Mouse (Mus musculus): ENCODE data around the gene Jam2. TPM values are rescaled to one million over a fixed set of nuclear protein-coding genes. Genes with fewer than 3 reads are reported as not detected.
A peak's percentile ranks its signal among the peaks of the same experiment; 100 is the strongest.

The Jam2 gene
- total RNA-seq, 2 experiments from 2014 or later: 24.6 to 25.5 TPM

GRCm38 (mm10) chr16:84834344-84834743 is 60.4 kb downstream of the Jam2 start:
- intact Hi-C loops (cut with DNase I): loop anchor here (2.0 kb wide), 1 partner anchor 338 kb away; the partner anchor contains the start of gene App
- no peak for DNase-seq (ENCODE audit: low spot score in 2 of 2)

- peak; percentile 92 to 97 for DNase-seq (ENCODE audit: low spot score in 2 of 2)
- intact Hi-C loops (cut with DNase I): loop anchor here (1.0 to 2.0 kb wide), 2 partner anchors 100 to 338 kb away; partner anchors contain the start of genes App and Mrpl39
Measured at GRCm38 (mm10) chr16:84834745-84835440, 61.0 kb downstream of the Jam2 start, which contains the start of gene Gabpa. TSS of gene Gabpa (plus strand) at chr16:84834925.

GRCm38 (mm10) chr16:84835441-84835822 is 61.5 kb downstream of the Jam2 start, which contains the start of gene Atp5j:
TSS of gene Atp5j (minus strand) at chr16:84835625.
- DNase-seq (ENCODE audit: low spot score in 2 of 2): peak; percentile 82 to 90
- intact Hi-C loops (cut with DNase I): loop anchor here (1.0 to 2.0 kb wide), 2 partner anchors 100 to 337 kb away; partner anchors contain the start of genes App and Mrpl39

GRCm38 (mm10) chr16:84835823-84836743 is 62.2 kb downstream of the Jam2 start:
- DNase-seq (ENCODE audit: low spot score in 2 of 2): peak; percentile 22 to 29
- intact Hi-C loops (cut with DNase I): loop anchor here (1.0 to 2.0 kb wide), 2 partner anchors 101 to 337 kb away; partner anchors contain the start of genes App and Mrpl39

- no peak for DNase-seq (ENCODE audit: low spot score in 2 of 2)
- intact Hi-C loops (cut with DNase I): no loop called here
Measured at GRCm38 (mm10) chr16:84838576-84838975, 64.7 kb downstream of the Jam2 start.

- no peak for DNase-seq (ENCODE audit: low spot score in 2 of 2)
- intact Hi-C loops (cut with DNase I): no loop called here
Measured at GRCm38 (mm10) chr16:84853492-84853891, 79.6 kb downstream of the Jam2 start.

GRCm38 (mm10) chr16:84864656-84865055 is 90.7 kb downstream of the Jam2 start:
- intact Hi-C loops (cut with DNase I): no loop called here
- DNase-seq (ENCODE audit: low spot score in 2 of 2): no peak

- no peak for DNase-seq (ENCODE audit: low spot score in 2 of 2)
- intact Hi-C loops (cut with DNase I): loop anchor here (10.0 kb wide), 1 partner anchor 801 kb away; no protein-coding TSS in a partner anchor
Measured at GRCm38 (mm10) chr16:84873805-84874204, 99.9 kb downstream of the Jam2 start.

- intact Hi-C loops (cut with DNase I): loop anchor here (10.0 kb wide), 1 partner anchor 800 kb away; no protein-coding TSS in a partner anchor
- DNase-seq (ENCODE audit: low spot score in 2 of 2): peak; percentile 59 to 76
Measured at GRCm38 (mm10) chr16:84875012-84875717, 101.2 kb downstream of the Jam2 start.

Other genes starting within 250 kb of the Jam2 start
- gene Mrpl39, start 38.4 kb upstream of the Jam2 start, total RNA-seq (2021): 10 to 100 TPM; 19.5 to 19.6 TPM
- gene Gabpa, start 60.8 kb downstream of the Jam2 start, total RNA-seq (2021): 10 to 100 TPM; 19.8 to 24.7 TPM
- 100 to 1,000 TPM; 390 to 391 TPM for gene Atp5j, start 61.5 kb downstream of the Jam2 start, total RNA-seq (2021)